Mouse (Mus musculus): Measurements from ENCODE around the gene Slc9a3r2.
A peak's percentile ranks its signal among the peaks of the same experiment; 100 is the strongest.
"Not testable (repeated sequence)": the region's sequence is repeated elsewhere in the genome, so short reads cannot be mapped to it uniquely, and the experiment has no call there.

The Slc9a3r2 gene

GRCm38 (mm10) chr17:24667011-24667410 is 16.9 kb upstream of the Slc9a3r2 start:
- DNase-seq = not testable (repeated sequence)

- no peak for DNase-seq
Measured at GRCm38 (mm10) chr17:24658017-24658758, 8.1 kb upstream of the Slc9a3r2 start, which contains the start of gene Npw. TSS of gene Npw (minus strand) at chr17:24658457.

GRCm38 (mm10) chr17:24654969-24655368 is 4.8 kb upstream of the Slc9a3r2 start:
- DNase-seq = no peak

- no peak for DNase-seq
Measured at GRCm38 (mm10) chr17:24653967-24654710, 4.0 kb upstream of the Slc9a3r2 start.

GRCm38 (mm10) chr17:24651835-24652234 is 1.7 kb upstream of the Slc9a3r2 start:
- no peak for DNase-seq

GRCm38 (mm10) chr17:24650766-24651165 is 639 bp upstream of the Slc9a3r2 start:
- DNase-seq = no peak

- no peak for DNase-seq
Measured at GRCm38 (mm10) chr17:24649581-24650069, 502 bp downstream of the Slc9a3r2 start.

- DNase-seq = no peak
Measured at GRCm38 (mm10) chr17:24648731-24649377, 1.3 kb downstream of the Slc9a3r2 start.

GRCm38 (mm10) chr17:24647493-24647892 is 2.6 kb downstream of the Slc9a3r2 start:
- DNase-seq = no peak

GRCm38 (mm10) chr17:24646381-24646780 is 3.7 kb downstream of the Slc9a3r2 start:
- DNase-seq = no peak

- DNase-seq = no peak
Measured at GRCm38 (mm10) chr17:24645916-24646315, 4.2 kb downstream of the Slc9a3r2 start.

- peak; percentile 54 for DNase-seq
Measured at GRCm38 (mm10) chr17:24644875-24645721, 5.0 kb downstream of the Slc9a3r2 start.

- no peak for DNase-seq
Measured at GRCm38 (mm10) chr17:24644030-24644715, 6.0 kb downstream of the Slc9a3r2 start.

GRCm38 (mm10) chr17:24642791-24643343 is 7.3 kb downstream of the Slc9a3r2 start:
- no peak for DNase-seq

GRCm38 (mm10) chr17:24641944-24642343 is 8.2 kb downstream of the Slc9a3r2 start:
- no peak for DNase-seq

GRCm38 (mm10) chr17:24640581-24640980 is 9.5 kb downstream of the Slc9a3r2 start:
- DNase-seq = no peak

- DNase-seq = no peak
Measured at GRCm38 (mm10) chr17:24640119-24640518, 10.0 kb downstream of the Slc9a3r2 start.

GRCm38 (mm10) chr17:24639571-24639988 is 10.5 kb downstream of the Slc9a3r2 start:
- no peak for DNase-seq

- DNase-seq = no peak
Measured at GRCm38 (mm10) chr17:24638840-24639239, 11.3 kb downstream of the Slc9a3r2 start.

- no peak for DNase-seq
Measured at GRCm38 (mm10) chr17:24638214-24638613, 11.9 kb downstream of the Slc9a3r2 start.

GRCm38 (mm10) chr17:24636781-24637481 is 13.2 kb downstream of the Slc9a3r2 start:
- no peak for DNase-seq
